Mouse (Mus musculus): ENCODE measurements around the gene Kdm4a. TPM values are rescaled to one million over a fixed set of nuclear protein-coding genes. Genes with fewer than 3 reads are reported as not detected.

Gene Kdm4a
- total RNA-seq (2014; fragmentation: Nextera tagmentation) (20.5 and 24.9 TPM in 2 replicates), total RNA-seq (2017) (28.8 and 36.0 TPM in 2 replicates)

- peak; percentile 98 for ATAC-seq (replicated peaks; ENCODE audit: low FRiP score, low TSS enrichment, poor library complexity, severe bottlenecking)
These were observed at the start of gene Kdm4a for GRCm38 (mm10) chr4:118179467-118180300. TSS of gene Kdm4a (minus strand) at chr4:118180043.

GRCm38 (mm10) chr4:118229035-118229770, 49.4 kb upstream of the Kdm4a start:
- ATAC-seq (replicated peaks; ENCODE audit: low FRiP score, low TSS enrichment, poor library complexity, severe bottlenecking) = no peak

DNA sequence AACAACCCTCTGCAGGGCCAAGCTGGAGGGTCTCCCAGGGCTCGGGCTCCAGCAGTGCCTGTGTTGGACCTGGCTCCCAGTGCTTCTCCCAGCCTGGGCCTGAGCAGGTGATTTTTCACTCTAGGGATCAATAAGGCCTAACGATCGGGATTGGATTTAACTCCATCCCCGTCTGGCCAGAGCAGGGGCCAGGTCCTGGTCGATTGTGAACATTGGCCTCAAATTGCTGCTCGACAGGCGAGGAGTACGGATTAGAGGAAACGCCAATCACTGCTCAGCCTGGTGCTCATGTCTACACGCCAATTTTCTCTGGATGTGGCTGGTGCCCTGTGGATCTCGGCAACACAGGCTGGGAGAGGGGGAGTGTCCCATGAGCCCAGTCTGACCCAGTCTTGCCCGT, 47.6 kb upstream of the Kdm4a start:
- ATAC-seq (replicated peaks; ENCODE audit: low FRiP score, low TSS enrichment, poor library complexity, severe bottlenecking) = no peak

- peak; percentile 69 for ATAC-seq (replicated peaks; ENCODE audit: low FRiP score, low TSS enrichment, poor library complexity, severe bottlenecking)
These were observed 41.4 kb upstream of the Kdm4a start for GRCm38 (mm10) chr4:118221261-118221660.

- ATAC-seq (replicated peaks; ENCODE audit: low FRiP score, low TSS enrichment, poor library complexity, severe bottlenecking) = no peak
These were observed 40.9 kb upstream of the Kdm4a start for GRCm38 (mm10) chr4:118220756-118221155.

DNA sequence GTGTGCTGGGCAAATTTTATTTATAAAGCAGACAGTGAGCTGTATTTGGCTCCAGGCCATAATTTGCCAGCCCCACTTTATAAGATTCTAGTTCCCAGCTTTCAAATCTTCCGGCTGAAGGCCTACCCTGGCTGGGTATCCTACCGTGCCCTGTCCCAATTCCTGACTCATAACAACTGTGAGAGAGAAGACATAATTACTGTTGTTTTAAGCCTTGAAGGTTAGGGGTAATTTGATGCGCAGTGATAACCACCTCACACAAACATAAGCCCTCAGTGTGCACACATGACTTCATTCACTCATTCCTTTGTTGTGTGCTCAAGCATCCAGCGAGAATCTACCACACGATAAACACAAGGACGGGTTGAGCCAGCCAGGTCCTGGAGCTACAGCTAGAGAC, 39.6 kb upstream of the Kdm4a start:
- ATAC-seq (replicated peaks; ENCODE audit: low FRiP score, low TSS enrichment, poor library complexity, severe bottlenecking) = no peak

DNA sequence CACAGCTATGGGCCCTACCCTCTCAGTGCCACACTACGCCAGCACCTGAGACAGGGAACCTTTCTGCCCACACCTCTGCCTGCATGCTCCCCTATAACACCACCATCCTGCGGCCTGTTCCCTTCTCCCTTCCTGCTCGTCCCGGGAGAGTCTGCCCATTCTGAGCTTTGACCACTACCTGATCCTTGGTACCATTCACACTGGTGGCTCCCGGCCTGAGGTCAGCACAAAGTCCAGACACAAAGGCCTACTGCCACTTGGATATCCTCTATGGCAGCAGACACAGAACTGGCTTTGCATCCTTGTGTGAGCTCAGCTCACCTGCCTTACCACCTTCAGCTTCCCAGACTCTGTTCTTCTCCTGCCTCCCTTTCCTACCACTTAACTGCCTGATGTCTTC, 38.7 kb upstream of the Kdm4a start:
- no peak for ATAC-seq (replicated peaks; ENCODE audit: low FRiP score, low TSS enrichment, poor library complexity, severe bottlenecking)

DNA sequence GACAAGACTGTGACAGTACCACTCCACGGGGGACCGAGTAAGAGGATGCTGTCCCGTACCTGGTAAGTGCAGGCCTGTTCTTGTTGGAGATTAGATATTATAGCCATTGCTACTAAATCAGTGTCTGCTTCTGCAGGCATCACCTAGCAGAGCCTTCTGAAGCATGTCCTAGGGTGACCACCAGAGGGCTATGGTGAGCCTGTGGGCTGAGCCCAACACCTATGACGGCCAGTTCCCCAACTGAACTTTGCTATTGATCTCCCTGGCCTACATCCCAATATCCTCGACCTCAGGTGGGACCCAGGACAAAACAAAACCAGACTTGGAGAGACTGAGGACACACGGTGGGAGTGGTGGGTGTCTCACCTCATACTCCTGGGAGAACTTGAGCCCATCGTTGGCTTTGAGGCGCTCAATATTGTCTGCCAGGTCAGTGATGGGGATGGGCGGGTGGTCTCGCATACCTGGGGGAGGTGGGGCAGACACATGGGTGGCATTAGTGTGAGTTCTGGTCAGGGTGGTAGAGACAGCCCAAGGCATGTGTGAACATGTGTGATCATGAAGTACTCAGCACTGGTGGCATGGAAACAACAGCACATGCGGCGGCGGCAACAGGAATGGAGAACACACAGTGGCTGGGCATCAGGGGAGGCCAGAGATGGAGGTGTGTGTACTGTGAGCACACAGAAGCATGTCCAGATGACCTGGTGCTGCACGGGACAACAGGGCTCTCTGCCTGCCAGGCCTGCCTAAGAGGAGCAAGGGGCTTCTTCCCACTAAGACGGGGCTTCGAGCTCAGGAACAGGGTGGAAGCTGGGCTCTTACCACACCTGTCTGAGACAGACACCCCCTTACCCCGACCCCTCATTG, 37.1 kb upstream of the Kdm4a start:
- ATAC-seq (replicated peaks; ENCODE audit: low FRiP score, low TSS enrichment, poor library complexity, severe bottlenecking) = peak; percentile 57

DNA sequence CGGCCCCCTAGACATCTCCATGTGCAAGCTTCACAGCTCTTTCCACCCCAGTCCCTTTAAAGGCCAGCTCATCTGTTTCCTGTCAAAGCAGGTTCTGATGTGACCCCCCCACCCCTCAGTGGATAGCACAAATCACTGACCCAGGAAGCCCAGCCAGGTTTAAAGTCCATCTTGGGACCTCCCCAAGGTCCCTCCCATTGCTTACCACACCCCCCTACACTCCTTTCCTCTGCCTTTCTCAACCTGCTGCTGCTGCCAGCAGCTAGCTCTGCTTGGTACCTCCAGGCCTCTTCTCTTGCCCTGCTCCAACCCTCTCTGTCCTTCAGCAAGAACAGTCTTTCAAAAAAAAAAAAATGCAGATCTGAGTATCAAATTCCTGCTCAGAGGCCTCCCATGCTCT, 35.0 kb upstream of the Kdm4a start:
- ATAC-seq (replicated peaks; ENCODE audit: low FRiP score, low TSS enrichment, poor library complexity, severe bottlenecking) = no peak

DNA sequence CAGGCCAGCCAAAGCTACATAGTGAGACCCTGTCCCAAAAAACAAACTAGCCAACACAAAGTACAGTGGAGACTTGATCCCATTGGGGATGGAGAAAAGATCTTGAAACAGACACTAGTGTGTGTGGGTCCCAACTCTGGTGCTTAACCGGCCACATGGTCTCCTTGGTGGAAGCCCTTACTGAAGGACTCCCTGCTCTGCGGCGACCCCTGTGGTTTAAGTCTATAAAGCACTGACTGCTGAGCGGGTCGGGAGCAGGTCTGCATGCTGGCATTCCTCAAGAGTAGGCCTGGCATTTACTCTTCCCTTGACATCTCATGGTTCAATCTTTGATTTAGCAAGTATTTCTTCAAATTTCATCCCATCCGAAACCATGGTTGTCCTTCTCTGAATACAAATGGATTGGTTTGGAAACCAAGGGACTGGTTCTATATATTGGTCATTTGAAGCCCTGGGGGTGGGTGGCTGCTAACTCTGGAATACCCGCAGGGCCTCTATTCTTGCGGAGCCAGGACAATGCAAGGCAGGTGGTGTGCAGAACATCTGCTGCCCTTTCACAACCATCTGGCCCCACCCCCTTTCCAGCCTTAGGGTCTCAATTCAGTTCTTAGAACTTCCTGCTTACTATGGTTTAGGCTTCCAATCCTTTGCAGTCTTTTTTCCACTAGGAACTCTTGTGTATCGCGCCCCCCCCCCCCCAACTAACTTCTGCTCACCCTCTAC, 27.2 kb upstream of the Kdm4a start:
- no peak for ATAC-seq (replicated peaks; ENCODE audit: low FRiP score, low TSS enrichment, poor library complexity, severe bottlenecking)

- no peak for ATAC-seq (replicated peaks; ENCODE audit: low FRiP score, low TSS enrichment, poor library complexity, severe bottlenecking)
These were observed 26.1 kb upstream of the Kdm4a start for GRCm38 (mm10) chr4:118205906-118206305.

DNA sequence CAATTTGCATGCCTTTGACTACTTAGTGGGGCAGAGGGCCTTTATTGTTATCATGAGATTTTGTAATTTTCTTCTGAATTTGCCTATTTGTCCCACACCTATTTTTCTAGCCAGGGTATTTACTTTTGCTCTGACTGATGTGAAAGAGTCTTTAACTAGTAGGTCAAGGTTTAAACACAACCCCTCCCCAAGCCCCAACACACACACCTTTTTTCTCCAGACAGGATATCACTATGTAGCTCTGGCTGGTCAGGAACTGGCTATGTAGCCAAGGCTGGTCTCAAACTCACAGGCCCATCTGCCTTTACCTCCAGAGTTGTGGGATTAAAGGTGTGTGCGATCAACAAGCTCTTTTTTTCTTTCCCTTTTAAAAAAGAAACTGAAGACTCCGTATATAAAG, 19.2 kb upstream of the Kdm4a start:
- no peak for ATAC-seq (replicated peaks; ENCODE audit: low FRiP score, low TSS enrichment, poor library complexity, severe bottlenecking)

GRCm38 (mm10) chr4:118198606-118199005, 18.8 kb upstream of the Kdm4a start:
- ATAC-seq (replicated peaks; ENCODE audit: low FRiP score, low TSS enrichment, poor library complexity, severe bottlenecking) = no peak

DNA sequence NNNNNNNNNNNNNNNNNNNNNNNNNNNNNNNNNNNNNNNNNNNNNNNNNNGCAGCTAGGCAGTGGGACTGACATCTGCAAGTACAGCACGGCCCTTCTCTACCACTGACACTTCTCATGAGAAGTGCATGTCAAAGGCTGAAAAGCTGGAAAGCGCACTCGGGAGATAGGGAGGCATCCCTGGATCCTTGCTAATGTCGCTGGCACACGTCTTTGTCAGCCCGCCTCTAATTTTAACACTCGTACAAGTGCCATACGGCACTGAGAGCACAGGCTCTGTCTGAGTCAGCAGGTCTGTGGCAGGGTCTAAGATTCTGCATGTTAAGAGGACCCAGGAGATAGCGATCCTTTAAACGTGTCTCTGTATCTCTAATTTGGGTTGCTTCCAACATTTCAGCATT, 16.3 kb upstream of the Kdm4a start:
- no peak for ATAC-seq (replicated peaks; ENCODE audit: low FRiP score, low TSS enrichment, poor library complexity, severe bottlenecking)

DNA sequence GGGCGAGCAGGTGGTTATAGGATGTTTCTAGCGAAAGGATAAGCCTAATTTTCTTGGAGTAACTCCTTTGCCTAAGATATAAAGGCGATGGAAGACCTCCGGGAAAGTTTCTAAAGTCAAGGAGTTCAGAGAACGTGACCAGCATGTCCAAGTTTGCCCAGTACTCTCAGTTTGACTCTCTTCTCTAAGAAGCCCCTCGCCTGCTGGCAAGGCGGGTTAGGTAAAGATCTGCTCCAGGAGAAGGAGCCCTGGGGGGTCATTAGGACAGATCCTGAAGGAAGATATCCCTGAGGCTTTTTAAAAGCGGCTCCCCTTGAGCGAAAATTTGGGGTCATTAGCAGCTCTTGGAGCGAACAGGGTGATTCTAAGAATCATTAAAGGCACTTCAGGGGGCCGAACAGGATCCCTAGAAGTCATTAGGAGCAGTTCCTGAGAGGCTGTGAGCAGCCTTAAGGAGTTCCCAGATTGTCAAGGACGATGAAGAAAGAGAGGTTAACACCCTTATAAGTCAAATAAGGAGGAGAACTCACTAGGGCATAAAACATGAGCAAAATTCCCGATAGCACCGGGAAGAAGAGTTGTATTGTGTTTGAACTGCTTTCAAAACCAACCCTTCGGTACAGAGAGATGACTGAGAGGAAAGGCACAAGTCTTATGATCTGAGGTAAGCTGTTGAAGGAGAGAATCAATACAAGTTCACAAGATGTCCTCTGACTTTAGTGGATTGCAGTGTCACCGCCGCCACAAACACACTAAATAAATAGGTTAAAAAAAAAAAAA, 648 bp upstream of the Kdm4a start:
- ATAC-seq (replicated peaks; ENCODE audit: low FRiP score, low TSS enrichment, poor library complexity, severe bottlenecking) = no peak

DNA sequence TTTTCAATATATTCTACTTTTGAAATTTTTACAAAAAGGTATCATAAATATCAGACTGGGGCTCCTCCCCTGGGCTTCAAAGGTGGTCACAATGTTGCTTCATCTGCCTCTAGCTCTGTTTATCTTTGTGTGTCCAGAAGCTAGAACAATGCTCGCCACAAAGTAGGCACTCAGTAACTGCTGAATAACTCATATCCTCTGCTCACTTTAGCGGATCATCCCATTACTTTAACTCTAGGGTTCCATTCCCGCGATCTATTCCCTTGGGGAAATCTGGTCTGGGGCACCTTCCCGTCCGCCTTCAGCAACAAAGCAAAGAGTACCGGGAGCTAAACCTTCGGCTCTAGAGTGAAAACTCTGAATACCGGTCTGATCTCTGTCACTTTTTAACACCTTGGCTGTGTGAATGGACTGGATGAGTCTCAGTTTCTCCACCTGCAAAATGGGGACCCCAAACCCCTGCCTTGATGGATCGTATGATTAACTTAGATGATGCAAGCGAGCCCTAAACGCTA, 834 bp downstream of the Kdm4a start:
- no peak for ATAC-seq (replicated peaks; ENCODE audit: low FRiP score, low TSS enrichment, poor library complexity, severe bottlenecking)

DNA sequence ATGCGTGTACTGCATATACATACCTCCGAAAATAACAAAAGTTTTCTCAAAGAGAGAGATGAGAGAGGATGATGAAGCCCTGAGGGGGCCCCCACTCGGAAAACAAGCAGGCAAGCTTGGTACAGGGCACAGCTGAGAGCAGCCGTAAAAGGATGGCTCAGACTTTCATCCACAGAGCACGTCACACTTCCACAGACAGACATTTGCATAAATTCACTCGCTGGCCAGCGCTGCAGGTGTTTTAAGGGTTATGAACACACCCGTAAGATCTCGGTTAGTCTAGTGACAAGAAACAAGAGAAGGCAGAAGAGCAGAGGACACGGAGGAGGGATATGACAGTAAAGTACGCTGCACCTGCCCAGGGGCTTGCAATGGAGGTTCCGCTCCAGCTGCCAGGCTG, 7.4 kb downstream of the Kdm4a start:
- ATAC-seq (replicated peaks; ENCODE audit: low FRiP score, low TSS enrichment, poor library complexity, severe bottlenecking) = no peak

GRCm38 (mm10) chr4:118171006-118171405, 8.8 kb downstream of the Kdm4a start:
- ATAC-seq (replicated peaks; ENCODE audit: low FRiP score, low TSS enrichment, poor library complexity, severe bottlenecking) = no peak
